Mouse (Mus musculus) ES-CJ7 (cell line): ENCODE results near the gene Rpf2.

Source experiments
- DNase-seq: peaks from one replicate; pipeline ENCODE4 v3.0.0; 2011; ENCODE audit warnings: low read depth, low spot score

Rpf2 gene

DNA sequence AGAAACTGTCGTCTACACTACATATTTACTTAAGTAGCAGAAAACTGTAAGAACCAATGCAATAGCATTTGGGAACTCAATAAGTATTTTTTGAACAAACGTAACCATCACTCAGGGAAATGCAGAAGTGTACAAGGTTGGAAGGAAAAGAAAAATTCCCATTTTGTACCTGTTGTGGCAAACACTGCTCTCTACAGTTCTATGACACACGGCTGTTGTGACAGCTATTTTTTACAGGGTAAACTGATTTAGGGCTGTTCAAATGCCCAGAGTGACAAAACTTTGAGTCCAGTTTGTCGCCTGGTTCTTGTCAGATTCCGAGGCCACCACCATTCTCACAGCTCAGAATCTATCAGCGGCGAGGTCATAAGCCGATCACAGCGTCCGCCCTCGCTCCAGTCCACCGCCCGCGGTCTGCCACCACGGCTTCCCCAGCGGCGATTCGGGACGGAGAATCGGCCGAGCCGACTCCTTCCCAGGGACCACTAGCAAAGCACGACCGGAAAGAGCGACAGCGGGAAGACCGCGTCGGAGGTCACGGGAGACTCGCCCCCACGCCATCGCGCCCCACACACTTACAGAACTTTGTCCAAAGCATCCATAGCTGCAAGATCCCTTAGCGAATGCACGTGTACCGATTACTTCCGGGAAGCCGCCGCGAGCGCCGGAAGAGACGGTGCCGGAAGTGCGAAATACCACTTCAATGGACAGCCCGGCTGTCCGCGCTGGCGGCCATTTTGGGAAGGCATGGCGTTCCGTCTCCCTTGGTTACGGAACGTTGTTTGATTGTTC lies at the start of gene Rpf2:
TSS of gene Rpf2 (minus strand) at position 663 of the 792 bp plus-strand sequence.
- peak; percentile 87 for DNase-seq

DNA sequence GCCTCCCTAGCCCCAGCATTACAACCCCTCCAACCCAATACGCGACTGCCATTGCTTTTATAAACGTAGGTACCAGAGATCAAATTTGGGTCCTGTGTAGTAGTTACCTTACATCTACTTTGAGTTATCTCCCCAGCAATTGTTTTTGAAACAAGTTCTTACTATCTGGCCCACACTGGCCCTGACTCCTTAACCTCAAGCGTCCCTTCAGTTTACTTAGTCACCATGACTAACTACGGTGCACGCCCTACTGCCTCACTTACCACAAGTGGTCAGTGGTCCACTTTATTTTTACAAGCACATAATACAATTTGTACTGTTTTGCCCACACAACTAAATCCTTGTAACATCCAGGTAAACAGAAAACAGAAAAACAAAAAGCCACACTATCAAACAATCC lies 45.8 kb upstream of the Rpf2 start:
- no peak for DNase-seq

DNA sequence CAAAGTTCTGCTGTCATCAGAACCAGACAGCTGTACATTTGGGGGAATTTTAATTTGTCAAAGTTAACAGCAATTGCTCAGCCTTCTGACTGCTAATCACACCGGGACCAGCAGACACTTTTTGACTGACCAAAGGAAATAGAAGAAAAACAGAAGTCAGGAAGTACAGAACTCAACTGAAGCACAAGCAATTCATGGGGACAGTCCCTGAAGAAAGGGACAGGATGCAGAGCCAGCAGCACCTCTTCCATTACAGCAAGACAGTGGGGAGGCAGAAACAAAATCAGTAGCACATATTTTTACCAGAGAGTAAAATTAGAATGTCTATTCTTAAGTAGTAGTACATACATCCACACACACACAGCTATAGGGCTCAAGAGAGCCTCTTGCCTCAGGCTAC lies 39.9 kb upstream of the Rpf2 start:
- DNase-seq: no peak

DNA sequence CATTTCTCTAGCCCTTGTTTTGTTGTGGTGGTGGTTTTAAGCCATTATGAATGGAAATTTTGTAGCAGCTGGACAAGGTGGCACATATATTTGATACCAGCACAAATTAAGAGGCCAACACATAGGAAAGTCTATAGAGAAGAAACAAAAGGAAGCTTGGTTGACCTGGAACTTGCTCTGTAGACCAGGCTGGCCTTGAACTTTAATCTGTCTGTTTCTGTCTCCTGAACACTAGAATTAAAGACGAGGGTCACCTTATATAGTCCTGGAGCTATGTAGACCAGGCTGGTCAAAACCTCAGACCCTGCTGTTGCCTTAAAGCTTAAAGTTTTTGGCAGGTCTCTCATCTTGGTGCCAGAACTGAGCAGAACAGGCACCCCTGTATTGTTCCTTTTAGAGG lies 38.7 kb upstream of the Rpf2 start:
- DNase-seq: no peak

DNA sequence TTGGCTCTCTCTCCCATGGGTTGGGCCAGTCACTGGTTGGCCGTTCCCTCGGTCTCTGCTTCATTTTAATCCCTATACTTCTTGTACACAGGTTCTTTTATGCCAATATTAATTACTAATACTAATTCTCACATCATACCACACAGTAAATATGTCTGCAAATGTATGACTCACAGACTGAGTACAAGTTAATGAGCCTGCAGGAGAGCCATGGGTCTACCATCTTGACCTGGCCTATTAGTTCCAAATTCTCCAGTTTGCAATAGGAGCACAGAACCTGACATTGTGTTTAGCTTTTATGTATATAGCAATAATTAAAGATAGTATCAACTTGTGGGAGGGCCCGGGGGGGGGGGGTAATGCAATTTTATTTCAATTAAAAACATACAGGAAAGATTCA lies 38.2 kb upstream of the Rpf2 start:
- no peak for DNase-seq

DNA sequence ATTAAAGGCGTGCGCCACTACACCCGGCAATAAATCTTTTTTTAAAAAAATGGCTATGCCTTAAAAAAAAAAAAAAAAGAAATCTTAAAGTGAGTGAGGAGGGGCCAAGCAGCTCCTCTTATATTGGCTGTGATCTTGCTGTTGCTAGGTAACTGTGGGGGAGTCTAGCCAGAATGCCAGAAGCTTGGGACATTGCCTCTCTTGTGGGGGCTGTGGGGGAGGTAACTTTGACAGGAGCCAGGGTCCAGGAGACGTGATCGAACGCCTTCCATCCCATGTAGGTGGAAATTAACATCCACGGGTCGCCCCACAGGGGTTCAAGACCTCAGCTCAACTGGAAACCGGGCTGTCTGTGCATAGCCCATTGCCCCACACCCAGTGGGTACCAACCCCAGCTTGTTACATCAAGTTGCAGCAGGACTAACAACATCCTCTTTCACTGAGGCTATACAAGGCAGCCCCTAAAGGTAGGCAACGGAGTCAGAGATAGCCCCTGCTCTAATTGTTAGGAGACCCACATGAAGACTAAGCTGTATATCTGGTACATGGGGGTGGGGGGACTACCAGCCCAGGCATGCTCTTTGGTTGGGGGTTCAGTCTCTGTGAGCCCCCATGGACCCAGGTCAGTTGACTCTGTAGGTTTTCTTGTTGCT lies 37.5 kb upstream of the Rpf2 start:
- peak; percentile 32 for DNase-seq

DNA sequence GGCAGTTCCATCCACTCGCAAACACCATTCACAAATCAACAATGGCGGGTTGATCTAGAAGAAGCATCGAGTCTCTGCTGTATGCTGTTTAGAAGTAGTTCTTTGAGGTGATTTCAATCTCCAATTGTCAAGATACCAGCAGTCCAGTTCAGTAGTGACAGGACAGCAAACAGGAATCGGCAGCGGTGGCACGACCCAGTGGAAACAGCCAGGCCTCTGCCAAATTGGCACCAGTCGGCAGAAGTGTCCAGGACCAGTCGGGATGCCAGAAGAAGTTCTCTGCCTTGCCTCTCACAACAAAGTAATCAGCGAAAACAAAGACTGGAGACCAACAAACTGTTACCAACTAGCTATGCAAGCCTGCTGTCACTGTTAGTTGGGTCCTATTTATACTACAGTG lies 36.8 kb upstream of the Rpf2 start:
- DNase-seq: no peak

DNA sequence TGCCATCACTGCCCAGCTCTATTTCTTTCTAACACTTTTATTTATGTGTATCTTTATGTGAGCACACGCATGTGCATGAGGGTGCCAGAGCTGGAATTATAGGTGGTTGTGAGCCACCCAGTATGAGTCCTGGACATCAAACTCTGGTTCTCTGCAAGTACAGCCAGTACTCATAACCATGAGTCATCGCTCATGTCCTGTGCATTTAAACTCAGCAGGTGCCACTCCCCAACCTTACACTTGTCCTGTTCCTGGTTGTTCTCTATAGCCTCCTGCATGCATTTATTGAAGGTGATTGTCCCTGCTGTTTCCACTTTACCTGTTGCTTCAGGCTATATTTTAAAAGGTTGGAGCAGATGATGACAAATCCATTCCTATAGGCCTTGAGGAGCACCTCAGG lies 34.7 kb upstream of the Rpf2 start:
- no peak for DNase-seq

DNA sequence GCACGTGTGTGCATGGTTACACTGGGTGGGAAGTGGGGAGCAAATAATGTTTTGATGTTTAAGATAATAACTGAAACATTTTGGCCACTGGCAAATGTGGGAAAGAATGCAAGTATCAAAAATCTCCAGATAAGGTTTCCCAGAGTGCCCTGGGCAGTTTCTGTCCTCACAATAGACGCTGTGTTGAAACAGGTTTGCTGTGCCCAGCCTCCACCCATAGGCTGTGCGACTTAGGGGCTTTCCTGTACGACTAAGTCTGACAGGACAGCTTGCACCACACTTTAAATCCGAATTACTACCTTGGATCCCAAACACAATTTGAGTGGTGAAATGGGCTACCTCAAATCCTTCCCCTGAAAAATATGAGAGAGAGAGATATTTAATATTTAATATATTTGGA lies 31.5 kb upstream of the Rpf2 start:
- no peak for DNase-seq

DNA sequence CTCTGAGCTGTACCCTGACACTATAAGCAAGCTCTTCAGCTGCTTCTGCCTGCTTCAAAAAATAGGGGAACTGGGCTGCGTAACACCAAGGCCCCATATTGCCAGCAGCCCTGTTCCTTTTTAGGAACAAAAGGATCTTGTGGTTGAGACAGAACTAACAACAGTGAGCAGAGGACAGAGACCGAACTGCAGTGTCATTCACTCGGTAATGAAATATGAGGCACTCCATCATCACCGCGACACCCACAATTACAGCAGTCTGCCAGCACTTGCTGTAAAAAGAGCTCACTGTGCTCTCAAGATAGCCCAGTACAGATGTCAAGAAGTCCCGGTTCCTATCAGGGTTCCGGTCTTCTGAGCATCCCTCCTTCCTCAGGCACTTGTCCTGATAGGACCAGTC lies 29.2 kb upstream of the Rpf2 start:
- no peak for DNase-seq

DNA sequence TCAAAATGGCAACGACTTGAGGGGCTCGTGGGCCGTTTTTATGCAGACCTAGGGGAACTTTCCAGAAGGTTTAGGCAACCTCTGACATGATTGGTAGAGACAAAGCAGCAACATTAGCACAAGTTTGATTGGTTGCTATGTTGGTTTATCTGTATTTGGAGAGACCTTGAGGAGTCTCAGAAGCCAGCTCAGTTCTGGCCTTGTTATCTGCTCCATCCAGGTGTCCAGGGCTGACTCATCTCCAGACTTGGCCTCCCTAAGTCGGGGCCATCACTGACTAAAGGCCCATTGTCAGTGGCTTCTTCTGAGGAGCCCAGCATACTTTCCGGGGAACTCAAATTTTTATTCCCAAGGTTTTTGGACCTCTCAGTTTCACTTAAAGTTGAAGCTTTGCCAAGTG lies 27.1 kb upstream of the Rpf2 start:
- no peak for DNase-seq

DNA sequence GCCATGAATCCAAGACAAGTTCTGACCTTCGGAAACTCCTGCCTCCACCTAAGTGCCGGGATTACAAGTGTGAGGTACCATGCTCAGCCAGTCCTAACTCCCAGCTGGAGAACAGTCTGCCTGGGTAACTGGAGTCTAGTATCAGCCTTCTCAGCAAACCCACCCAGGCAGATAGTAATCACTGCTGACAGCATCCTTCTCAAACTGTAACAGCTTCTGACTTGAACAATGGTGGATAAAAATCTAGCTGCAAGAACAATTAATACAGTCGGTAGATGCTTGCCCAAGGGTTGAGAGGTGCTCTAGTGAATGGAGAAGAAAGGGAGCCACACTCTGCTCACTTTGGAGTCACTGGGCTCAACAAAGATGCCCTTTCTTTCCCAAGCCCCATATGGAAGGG lies 24.4 kb upstream of the Rpf2 start:
- DNase-seq: no peak

DNA sequence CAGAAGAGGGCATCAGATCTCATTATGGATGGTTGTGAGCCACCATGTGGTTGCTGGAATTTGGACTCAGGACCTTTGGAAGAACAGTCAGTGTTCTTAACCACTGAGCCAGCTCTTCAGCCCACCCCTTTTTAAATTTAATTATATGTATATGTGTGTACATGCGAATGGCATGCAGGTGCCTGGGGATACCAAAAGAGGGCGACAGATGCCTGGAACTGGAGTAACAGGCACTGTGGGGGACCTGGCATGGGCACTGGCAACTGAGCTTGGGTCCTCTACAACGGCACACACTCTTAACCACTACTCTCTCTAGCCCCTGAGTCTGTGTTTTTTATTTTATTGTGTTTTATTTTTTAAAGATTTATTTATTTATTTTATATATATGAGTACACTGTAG lies 18.1 kb upstream of the Rpf2 start:
- no peak for DNase-seq

DNA sequence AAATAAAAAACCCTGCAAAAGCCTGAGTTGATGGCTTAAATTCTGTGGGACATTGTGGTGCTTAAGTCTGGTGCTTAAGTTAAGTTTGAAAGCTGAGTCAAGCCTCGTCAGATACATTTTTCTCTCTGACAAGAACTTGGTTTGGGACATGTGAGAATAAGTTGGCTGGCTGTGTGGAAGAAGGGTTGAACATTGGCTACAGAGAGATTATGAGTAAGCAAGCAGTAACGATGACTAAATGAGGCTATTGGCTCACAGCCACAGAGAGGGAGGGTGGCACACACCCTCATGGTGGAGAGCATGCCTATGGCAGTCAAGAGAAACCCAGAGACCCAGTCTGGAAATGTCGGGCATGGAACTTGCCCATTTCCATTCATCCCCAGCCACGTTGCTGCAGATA lies 16.9 kb upstream of the Rpf2 start:
- DNase-seq: no peak

DNA sequence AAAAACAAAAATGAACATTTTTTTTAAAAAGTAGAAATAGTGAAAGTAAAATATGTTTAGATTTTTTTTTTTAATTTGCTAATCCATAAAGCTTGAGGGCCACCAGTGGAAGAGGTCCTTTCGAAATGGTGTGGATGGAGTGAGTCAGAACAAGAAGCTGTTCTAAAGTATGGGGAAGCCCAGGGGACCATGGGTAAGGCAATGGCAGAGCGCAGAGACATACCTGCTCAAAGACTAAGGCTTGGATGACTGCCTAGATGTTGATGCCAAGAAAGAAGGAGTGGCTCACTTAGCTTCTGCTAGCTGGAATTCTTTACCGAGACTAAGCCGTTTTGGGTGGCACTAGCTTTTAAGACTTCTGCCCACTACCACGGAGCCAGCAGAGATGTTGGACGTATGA lies 15.4 kb upstream of the Rpf2 start:
- no peak for DNase-seq

DNA sequence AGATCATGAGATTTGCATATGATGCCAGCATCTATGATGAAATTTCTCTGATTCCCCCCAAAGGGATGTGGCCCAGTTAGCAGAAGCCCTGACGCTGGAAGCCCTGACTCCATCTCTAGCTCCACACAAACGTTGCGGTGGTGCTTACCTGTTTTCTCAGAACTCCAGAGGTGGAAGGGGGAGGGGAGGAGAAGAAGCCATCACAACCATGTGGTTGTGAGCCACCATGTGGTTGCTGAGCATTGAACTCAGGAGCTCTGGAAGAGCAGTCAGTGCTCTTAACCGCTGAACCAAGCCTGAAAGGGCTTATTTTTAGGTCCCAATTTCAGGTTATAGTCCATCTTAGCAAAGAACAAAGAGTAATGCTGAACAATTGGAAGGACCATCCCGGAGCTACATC lies 13.5 kb upstream of the Rpf2 start:
- peak; percentile 51 for DNase-seq

DNA sequence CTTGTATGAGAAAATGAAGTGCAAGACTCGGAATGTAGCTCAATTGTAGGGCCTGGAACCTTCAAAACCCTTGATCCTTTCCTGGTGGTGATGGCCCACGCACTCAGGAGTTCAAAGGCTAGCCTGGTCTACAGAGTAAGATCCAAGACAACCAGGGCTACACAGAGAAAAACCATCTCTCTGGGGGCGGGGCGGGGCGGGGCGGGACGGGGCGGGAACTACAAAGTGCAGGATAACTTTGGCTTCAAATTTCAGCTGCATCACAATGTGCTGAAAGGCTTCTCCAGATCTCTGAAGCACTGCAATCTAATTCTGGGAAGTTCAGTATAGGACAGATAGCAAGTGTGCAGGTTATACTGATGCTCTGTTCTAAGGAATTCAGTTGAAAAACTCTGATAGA lies 12.7 kb upstream of the Rpf2 start:
- DNase-seq: peak; percentile 51

DNA sequence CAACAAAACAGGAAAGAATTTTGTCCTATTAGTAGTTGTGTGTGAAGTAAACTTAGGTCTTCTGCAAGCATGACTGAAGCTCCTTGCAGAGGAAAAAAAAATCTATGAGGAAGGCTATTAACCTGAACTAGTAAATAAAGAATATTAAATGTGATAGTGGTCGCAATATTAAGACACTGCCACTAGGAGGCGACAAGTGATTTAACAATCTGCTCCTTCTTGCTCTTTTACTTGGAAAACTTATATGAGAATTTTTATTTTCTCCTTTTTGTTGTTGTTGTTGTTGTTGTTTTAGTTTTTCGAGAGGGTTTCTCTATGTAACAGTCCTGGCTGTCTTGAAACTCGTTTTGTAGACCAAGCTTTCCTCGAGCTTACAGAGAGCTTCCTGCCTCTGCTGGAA lies 12.1 kb upstream of the Rpf2 start:
- DNase-seq: peak; percentile 70

DNA sequence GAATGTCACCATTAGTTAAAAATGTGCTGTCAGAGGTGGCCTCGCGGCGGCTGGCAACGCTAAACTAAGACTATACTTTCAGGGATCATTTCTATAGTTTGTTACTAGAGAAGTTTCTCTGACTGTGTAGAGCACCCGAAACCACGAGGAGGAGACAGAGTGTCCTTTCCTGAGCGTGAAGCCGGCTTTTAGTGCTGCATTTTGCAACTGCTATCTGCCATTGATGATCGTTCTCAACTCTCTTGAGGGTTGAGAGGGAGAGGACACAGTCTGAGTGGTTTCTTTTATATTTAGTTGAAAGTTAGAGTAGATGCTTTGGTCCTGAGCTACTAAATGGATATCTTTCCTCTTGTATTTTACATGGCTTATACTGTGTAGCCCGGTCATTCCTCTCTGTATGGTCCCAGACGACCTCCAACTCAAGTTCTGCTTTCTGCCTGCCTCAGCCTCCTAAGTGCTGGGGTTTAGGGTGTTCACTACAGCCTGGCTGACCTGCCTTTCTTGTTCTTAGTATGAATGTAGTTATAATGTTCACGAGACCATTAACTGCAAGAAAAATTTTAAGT lies 11.6 kb upstream of the Rpf2 start:
- peak; percentile 99 for DNase-seq

DNA sequence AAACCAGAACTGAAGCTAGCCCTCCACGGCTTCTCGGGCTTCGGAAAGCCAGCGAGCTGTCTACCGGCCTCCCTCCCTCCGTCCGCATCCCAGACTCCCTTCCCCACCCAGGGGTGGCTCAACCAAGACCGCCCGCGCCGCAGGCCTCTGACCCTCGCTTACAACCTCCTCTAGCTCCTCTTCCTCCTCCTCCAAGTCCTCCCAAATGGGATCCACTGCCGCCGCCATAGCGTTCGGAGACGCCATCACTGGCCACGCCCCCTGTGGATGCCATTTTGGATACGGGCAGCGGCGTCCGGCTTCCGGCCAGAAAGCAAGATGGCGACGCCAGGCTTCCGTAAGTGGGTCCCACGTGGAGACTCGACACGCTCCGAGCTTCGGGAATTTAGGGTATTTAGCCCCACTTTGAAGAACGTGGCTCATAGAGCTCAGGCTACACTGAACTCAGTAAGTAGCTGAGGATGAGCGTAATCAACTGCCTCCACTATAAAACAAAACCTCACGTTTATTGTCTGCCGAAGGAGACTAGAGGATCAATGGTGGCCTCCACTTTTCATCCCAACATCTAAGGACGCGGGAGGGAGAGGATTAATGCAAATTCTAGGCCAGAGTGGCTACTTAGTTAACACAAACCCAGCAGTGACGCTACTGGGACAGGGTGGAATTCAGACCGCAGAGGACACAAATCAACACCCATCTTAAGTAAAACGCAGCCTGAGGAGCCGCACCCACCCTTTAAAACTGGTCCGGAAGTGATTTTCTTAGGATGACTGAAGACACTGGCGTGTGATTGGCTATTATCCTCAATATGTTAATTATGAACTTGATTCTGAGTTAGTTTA lies 10.8 kb upstream of the Rpf2 start, which contains the start of gene Gtf3c6:
TSS of gene Gtf3c6 (minus strand) at position 695 of the 842 bp plus-strand sequence.
- DNase-seq: peak; percentile 99

DNA sequence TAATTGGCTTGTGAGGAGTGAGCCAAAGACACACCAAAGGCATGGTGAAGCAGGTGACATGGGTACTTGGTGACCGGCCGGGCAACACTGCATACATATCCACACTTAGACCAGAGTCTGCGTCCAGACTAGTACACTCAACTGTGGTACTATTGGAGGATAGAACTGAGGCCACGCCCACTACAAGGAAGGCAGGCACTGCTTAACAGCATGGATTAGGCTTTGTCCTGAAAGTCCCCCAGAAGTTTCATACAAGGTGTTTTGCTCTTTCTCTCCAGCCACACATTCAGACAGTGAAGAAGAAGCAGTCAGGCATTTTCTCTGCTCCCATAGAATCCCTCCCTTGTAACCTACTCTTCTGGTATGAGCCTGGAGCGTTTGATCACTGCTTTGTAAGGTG lies 9.9 kb upstream of the Rpf2 start:
- DNase-seq: peak; percentile 91

DNA sequence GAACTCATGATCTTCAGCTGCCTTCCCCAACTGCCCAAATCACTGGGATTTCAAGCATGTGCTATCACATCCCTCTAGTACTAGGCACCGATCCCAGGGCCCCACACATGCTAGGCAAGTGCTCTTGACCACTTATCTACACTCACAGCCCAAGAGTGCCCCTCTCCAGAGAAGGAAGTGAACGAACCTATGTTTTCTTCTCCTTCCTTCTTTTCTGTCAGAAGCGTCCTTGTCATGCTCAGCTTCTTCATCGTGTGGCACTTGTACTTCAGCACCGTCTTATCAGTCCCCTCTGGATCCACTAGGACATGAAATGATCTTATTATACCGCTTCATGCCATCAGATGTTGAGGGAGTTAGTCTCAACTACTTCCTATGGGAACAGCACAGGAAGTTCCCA lies 4.1 kb upstream of the Rpf2 start:
- DNase-seq: no peak
